In genomic region chr16:77444006-77444405, GRCm38 (mm10) we compare ENCODE assay signal across 8 mouse cellular contexts.
DNase-seq lines count a peak whose midpoint lies in the region; ATAC-seq and TF ChIP-seq lines count a peak whose summit lies in the region.

No protein-coding gene starts in this region.

- no peak overlapping the region for H3K9ac ChIP-seq in midbrain, embryonic 16.5 days (ENCODE audit: low read depth, low read length)

- H3K4me1 ChIP-seq in midbrain, embryonic 16.5 days (ENCODE audit: control insufficient read depth, insufficient read depth, low read length): peaks cover 12% of the 10 kb centered on the region; the same call in 1 of the 2 replicates

- no peaks in the 10 kb centered on the region for H3K9me3 ChIP-seq in midbrain, embryonic 16.5 days (replicated peaks; ENCODE audit: control insufficient read depth, low read length, poor library complexity, severe bottlenecking)

- WGBS in midbrain, embryonic 16.5 days: 24% methylated on average over 4 of the region's 4 CpGs

- no peak overlapping the region for H3K4me3 ChIP-seq in left cerebral cortex, adult 2 months
- no peak overlapping the region for H3K4me3 ChIP-seq in layer of hippocampus, adult 2 months
- H3K4me3 ChIP-seq in midbrain, embryonic 16.5 days (ENCODE audit: low read depth, low read length): no peak overlapping the region

- peak; percentile 76 for ATAC-seq in midbrain, embryonic 16.5 days

- H3K27me3 ChIP-seq in midbrain, embryonic 16.5 days (ENCODE audit: control insufficient read depth, insufficient read depth, low read depth, low read length): no peaks in the 10 kb centered on the region

- H3K36me3 ChIP-seq in midbrain, embryonic 16.5 days (ENCODE audit: control insufficient read depth, insufficient read depth, low read length): no peaks in the 10 kb centered on the region

- intact Hi-C loops in left cerebral cortex, adult 2 months (cut with DNase I): loop anchor here (2.0 to 10.0 kb wide), 3 partner anchors 191 to 711 kb away; no protein-coding TSS in a partner anchor
- intact Hi-C loops in left cerebral cortex, postnatal 36 days (cut with DNase I): loop anchor here (5.0 to 10.0 kb wide), 2 partner anchors 192 to 711 kb away; no protein-coding TSS in a partner anchor

- no peak overlapping the region for H3K27ac ChIP-seq in left cerebral cortex, adult 2 months
- H3K27ac ChIP-seq in layer of hippocampus, adult 2 months: peak overlapping the region; percentile 79
- 0 out of 2 replicates have a peak overlapping the region, but pooled peaks have one; percentile 15 for H3K27ac ChIP-seq in midbrain, embryonic 16.5 days (ENCODE audit: low read length)

- peak; percentile 76 for TF ChIP-seq CTCF in left cerebral cortex, adult 2 months (IDR thresholded peaks at IDR 0.05)
- TF ChIP-seq CTCF in layer of hippocampus, adult 2 months (conservative IDR thresholded peaks at IDR 0.05): peak; percentile 86

- no peak for DNase-seq in left cerebral cortex, adult 2 months (ENCODE audit: extremely low spot score in 1 of 2, low spot score in 2 of 2)
- DNase-seq in left cerebral cortex, postnatal 36 days (ENCODE audit: low spot score in 2 of 2): no peak
- DNase-seq in NIH3T3 (ENCODE audit: low read depth): peak; percentile 72
- DNase-seq in embryo, embryonic 10.5 days (ENCODE audit: low spot score): peak; percentile 89
- peak; percentile 11 for DNase-seq in heart, postnatal 4 days
- peak; percentile 38 to 63 for DNase-seq in layer of hippocampus, adult 2 months (ENCODE audit: low spot score in 2 of 2)
- no peak for DNase-seq in right cerebral cortex, postnatal 25 days

- H3K4me2 ChIP-seq in midbrain, embryonic 16.5 days (ENCODE audit: low read length): no peak overlapping the region

Comparison
In these comparisons a context has a peak if more than half of its experiments do, and no peak if none do; other contexts are left out.
1. DNase-seq: peak in NIH3T3 (single experiment), embryo, embryonic 10.5 days (single experiment), heart, postnatal 4 days (single experiment) and layer of hippocampus, adult 2 months (2 of 2); none in left cerebral cortex, adult 2 months (0 of 2), left cerebral cortex, postnatal 36 days (0 of 2) and right cerebral cortex, postnatal 25 days (single experiment).